Mouse (Mus musculus): ENCODE data around the gene Sirt4.
"Not testable (repeated sequence)": the region's sequence is repeated elsewhere in the genome, so short reads cannot be mapped to it uniquely, and the experiment has no call there.

Sirt4 gene

GRCm38 (mm10) chr5:115514896-115515587 lies 30.5 kb upstream of the Sirt4 start:
- DNase-seq (ENCODE audit: low read depth) = no peak

DNA sequence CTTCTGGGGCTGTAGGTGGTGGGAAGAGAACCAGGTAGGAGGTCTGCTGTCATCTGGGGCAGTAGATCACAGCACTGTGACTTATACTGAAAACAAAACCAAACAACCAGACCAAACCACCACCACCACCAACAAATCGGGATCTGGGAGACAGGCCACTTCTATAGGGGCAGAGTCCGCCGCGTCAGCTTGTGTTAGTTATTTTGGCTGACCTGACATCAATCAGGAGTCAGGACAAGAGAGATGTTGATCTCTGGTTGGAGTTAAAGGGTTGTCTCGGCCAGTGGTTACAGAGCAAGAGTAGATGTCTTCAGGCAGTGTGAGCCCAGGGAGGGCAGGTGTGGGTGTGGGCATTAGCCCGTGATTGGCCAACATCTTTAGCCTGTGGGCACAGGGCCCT lies 29.8 kb upstream of the Sirt4 start:
- DNase-seq (ENCODE audit: low read depth) = no peak

- DNase-seq (ENCODE audit: low read depth) = no peak
Measured at GRCm38 (mm10) chr5:115513721-115514120, 29.2 kb upstream of the Sirt4 start.

DNA sequence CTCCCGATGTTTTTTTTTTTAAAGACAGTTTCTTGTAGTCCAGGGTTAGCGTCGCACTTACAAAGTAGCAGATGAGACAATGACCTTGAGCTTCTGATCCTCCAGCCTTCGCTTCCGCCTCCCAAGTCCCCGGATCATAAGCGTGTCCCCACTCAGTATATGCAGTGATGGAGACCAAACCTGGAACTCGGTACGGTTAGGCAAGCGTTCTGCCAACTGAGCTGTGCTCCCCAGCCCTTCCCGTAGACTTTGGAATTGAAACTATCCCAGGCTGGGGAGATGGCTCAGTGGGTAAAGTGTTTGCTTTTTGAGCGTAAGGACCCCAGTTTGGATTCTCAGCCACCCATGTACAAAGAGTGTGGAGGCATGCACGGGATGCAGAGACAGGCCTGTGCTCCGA lies 28.7 kb upstream of the Sirt4 start:
- no peak for DNase-seq (ENCODE audit: low read depth)

DNA sequence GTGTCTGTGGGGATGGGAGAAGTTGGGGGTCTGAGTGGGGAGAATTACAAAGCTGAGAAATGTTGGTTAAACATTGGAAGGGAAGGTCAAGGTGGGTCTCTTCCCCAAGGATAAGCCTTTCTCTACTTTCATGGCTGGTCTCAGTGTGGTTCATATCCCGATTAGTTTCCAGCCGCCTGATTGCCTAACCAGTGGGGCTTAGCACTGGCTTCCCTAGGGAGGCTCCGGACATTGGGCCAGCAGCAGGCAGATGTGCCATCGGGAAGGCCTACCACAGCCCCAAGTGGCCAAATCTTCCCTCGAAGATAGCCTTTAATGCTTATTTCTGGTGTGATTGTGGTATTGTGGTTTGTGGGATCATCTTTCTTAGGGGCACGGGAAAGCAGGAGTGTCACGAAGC lies 27.9 kb upstream of the Sirt4 start:
- DNase-seq (ENCODE audit: low read depth) = no peak

DNA sequence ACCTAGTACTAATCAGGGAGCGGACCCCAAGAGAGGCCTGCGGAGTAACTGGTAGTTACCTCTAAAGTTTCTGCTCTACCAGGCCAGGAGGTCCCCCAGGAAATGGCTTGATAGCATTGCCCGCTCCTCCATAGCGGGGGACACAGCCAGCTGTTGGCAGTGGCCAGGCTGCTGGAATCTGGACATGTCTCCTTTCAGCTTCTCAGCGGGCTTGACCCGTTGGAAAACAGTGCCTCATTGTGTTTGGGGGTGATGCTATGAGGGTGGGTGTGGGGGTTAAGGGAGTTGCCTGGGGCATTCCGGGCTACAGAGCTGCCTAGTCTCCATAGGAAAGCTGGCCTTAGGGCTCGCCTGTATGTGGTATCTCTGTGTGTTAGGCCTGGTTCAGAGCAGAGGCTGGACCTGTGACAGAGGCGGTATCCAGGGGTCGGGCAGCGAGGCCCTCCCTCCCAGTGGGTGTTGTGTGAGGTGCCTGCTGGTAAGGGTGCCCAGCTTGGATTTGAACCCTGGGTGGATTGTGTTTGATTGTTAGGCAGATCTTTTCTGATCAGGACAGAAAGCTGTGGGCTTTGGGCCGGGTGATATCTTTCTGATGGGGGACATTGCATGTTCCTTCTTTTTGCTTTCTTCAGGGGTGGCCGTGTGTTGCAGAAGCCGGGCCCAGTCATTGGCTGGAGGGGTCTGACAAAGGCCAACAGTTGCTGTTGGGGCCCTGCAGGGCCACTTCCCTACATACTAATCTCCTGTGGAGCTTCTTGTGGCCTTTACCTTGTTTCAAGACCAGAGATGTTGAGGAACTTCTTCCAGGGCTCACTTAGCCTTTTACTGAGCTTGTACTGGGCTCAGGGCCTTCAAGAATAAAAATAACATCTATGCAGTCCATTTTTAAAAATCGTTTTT lies 25.5 kb upstream of the Sirt4 start:
- no peak for DNase-seq (ENCODE audit: low read depth)

GRCm38 (mm10) chr5:115509321-115509761 lies 24.8 kb upstream of the Sirt4 start:
- no peak for DNase-seq (ENCODE audit: low read depth)

DNA sequence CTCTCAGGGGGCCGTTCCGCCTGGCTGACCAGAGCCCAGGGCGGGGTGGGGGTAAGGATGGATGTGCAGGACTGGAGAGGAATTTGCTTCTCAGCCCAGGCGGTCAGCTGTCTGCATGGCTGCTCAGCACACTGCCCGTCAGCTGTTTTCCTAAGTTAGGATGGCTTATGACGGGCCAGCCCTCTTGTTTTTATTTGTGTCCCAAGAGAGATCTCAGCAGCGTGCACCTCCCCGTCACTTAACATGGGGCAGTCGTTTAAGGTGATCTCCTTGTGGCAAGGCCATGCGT lies 24.3 kb upstream of the Sirt4 start:
- DNase-seq (ENCODE audit: low read depth) = no peak

GRCm38 (mm10) chr5:115507981-115508858 lies 23.7 kb upstream of the Sirt4 start:
- no peak for DNase-seq (ENCODE audit: low read depth)

DNA sequence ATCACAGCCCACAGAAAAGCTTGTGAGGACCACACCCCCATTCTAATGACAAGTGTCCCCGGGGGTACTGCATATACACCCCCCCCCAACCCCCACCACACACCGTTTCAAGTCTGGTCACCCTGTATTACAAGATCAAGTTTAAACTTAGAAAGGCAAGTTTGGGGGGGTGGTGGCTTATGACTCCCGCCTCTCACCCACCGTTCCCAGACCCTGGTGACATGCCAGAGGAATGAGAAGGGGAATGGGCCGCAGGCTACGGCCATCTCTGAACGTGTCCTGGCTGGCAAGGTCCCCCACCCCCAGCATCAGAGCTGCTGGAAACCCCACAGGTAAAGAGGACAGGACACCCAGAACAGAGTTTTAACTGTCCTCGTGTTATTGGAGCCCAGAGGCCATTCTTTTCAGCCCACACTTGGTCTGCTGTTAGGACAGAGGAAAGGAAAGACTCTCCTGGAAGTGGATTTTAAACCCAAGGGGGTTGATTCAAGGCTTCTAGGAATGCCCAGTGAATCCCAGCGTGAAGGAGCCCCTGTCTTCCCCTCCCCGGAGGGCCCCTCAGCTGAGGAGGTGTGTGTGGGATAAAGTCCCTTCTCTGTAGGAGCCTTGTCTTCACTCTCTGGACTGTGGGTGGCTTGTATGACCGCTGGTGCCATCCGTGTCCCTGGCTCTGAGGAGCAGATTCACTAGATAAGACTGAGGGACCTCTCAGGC lies 22.9 kb upstream of the Sirt4 start:
- peak; percentile 43 for DNase-seq (ENCODE audit: low read depth)

DNA sequence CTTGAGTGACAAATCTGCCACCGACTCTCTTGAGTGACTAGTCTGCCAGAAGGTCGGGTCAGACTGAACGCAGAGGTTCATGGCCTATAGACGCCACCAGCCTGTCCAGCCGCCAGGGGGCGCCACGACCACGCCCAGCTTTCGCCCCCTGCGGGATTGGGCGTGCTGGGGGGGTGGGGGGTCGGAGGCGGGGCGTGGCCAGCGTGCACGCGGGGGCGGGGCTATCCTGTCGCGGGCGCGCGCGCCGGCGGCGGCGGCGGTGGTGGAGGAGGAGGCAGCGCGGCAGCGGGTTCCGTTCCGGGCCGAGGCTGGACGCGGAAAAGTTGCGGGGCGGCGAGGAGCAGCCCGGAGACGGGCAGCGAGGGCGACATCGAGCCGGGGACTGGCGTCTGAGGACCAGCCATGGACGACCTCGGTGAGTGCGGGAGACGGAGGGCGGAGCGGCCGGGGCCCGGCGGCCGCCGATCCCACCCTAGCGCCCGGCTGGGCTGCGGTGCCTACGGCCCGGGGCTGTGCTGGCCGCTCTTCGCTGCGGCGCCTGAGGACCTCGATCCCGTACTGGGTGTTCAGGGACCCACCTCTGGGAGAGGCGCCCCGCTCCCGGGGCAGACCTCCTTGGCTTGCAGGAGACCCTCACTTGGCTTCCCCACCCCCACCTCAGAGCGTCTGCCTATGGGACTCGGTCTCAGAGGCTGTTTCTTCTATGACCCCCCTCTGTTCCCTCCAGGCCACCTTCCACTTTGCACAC lies 22.1 kb upstream of the Sirt4 start, which contains the start of gene Pxn:
TSS of gene Pxn (plus strand) at position 223 of the 748 bp plus-strand sequence.
- DNase-seq (ENCODE audit: low read depth) = peak; percentile 96

- DNase-seq (ENCODE audit: low read depth) = not testable (repeated sequence)
Measured at GRCm38 (mm10) chr5:115505617-115506016, 21.1 kb upstream of the Sirt4 start.

DNA sequence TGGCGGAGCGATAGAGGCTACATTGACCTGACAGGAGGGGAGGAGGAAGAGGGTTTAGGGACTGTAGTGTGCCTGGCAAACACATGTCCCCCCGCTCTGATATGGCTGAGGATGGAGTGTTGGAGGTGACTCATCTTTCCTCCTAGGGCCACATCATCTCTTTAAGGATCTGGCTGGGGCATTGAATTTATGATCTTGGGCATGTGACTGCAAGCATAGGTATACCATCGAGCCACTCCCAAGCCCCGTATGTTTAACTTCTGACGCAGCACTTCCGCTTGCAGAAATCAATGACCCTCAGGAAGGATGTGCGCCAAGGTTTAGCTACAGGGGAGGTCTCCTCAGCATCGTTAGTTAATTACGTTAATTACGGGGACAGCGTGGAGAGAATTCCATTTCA lies 18.5 kb upstream of the Sirt4 start:
- DNase-seq (ENCODE audit: low read depth) = no peak

- DNase-seq (ENCODE audit: low read depth) = no peak
Measured at GRCm38 (mm10) chr5:115500383-115500935, 15.9 kb upstream of the Sirt4 start.

DNA sequence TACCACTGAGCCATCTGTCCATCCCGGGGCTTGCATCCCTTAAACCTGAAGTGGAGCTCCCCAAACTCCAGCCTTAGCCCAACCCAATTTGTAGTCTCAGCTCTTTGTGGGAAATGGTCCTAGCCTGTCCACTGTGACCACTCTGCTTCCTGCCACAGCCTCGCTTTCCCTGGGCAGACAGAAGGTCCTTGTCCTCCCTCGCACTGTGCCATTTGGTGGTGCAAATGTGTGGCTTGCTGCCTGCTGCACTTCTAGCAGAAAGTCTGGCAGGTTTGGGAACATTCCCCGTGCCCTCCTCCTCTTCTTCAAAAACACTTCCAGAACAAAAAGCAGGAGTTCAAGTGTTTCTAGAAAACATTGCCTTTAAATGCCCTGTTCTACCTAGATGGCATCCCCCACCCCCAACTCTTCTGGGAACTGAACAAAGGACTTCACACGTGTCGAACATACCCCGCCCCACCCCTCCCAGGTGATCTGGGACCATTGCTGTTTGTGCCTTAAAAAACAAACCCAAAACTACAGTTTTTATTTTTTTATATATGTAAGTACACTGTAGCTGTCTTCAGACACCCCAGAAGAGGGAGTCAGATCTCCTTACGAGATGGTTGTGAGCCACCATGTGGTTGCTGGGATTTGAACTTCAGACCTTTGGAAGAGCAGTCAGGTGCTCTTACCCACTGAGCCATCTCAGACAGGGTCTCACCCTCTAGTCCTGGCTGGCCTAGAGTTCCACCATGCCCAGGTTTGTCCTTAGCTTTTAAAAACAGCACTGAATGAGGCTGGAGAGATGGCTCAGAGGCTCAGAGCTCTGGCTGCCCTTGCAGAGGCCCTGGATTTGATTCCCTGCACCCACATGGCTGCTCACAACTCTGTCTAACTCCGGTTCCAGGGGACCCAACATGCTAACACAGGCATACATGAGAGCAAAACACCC lies 14.0 kb upstream of the Sirt4 start:
- no peak for DNase-seq (ENCODE audit: low read depth)

- no peak for DNase-seq (ENCODE audit: low read depth)
Measured at GRCm38 (mm10) chr5:115497033-115497432, 12.5 kb upstream of the Sirt4 start.

GRCm38 (mm10) chr5:115495618-115496017 lies 11.1 kb upstream of the Sirt4 start:
- DNase-seq (ENCODE audit: low read depth) = not testable (repeated sequence)

DNA sequence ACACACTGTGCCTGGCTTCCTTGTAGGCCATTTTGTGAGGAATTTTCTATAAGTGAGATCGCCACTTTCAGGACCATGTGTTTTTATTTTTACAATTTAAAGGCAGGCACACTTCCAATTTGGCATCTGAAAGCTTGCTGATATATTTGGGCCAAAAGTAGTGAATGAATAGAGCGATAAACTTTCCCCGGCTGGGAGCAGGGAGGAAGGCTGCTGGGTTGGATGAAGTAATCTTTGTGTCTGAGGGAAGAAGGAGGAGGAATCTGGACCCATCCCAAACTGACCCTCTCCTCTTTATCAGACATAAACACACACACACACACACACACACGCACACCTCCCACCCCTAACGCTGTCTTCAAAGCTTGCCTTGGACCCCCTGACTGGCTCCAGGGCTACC lies 8.9 kb upstream of the Sirt4 start:
- DNase-seq (ENCODE audit: low read depth) = no peak

- DNase-seq (ENCODE audit: low read depth) = no peak
Measured at GRCm38 (mm10) chr5:115492711-115493335, 8.3 kb upstream of the Sirt4 start.

Measured in naive thymus-derived CD4-positive, alpha-beta T cell, adult 2 months (primary cell).